Mouse (Mus musculus): ENCODE results near the gene Gm20518.

Gene Gm20518

GRCm38 (mm10) chr16:17807192-17808009, 84.1 kb downstream of the Gm20518 start:
- peak; percentile 91 for DNase-seq (ENCODE audit: extremely low spot score, low spot score)

- DNase-seq (ENCODE audit: extremely low spot score, low spot score): peak; percentile 75
These were observed 84.8 kb downstream of the Gm20518 start for GRCm38 (mm10) chr16:17806581-17807191.

DNA sequence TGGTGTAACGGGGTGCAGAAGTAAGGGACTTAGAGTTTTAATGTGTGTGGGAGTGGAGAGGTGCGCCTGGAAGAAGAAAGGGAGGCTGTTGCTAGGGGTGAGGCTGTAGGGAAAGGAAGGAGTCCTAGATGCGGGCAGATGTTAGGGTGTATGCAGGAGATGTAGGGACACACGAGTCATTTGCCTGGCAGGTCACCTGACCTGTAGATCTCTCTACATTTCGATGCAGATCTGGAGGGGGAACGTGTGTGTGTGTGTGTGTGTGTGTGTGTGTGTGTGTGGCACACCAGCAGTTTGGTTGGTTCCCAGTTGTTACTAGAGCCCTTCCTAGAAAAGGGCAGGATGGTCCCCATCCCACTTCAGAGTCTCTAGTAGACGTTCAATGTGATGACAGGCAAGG, 86.5 kb downstream of the Gm20518 start:
- DNase-seq (ENCODE audit: extremely low spot score, low spot score): no peak

- peak; percentile 78 for DNase-seq (ENCODE audit: extremely low spot score, low spot score)
These were observed 87.0 kb downstream of the Gm20518 start for GRCm38 (mm10) chr16:17804449-17804912.

- peak; percentile 54 for DNase-seq (ENCODE audit: extremely low spot score, low spot score)
These were observed 87.6 kb downstream of the Gm20518 start for GRCm38 (mm10) chr16:17803675-17804448.

DNA sequence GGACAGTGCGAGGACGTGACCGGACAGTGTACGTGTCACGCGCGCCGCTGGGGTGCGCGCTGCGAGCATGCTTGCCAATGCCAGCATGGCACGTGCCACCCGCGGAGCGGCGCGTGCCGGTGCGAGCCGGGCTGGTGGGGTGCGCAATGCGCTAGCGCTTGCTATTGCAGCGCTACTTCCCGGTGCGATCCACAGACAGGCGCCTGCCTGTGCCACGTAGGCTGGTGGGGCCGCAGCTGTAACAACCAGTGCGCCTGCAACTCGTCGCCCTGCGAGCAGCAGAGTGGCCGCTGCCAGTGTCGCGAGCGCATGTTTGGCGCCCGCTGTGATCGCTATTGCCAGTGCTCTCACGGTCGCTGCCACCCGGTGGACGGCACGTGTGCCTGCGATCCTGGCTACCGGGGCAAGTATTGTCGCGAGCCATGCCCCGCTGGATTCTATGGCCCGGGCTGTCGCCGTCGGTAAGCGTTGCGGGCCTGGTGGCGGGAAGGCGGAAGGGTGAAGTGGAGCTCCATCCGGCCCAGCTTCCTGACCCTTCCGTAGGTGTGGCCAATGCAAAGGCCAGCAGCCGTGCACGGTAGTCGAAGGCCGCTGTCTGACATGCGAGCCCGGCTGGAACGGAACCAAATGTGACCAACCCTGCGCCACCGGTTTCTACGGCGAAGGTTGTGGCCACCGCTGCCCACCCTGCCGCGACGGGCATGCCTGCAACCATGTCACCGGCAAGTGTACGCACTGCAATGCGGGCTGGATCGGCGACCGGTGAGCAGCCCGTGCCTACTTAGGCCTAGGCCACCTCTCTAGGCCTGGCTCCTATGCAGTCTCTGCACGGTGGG, 88.4 kb downstream of the Gm20518 start:
- peak; percentile 62 for DNase-seq (ENCODE audit: extremely low spot score, low spot score)

- DNase-seq (ENCODE audit: extremely low spot score, low spot score): no peak
These were observed 89.0 kb downstream of the Gm20518 start for GRCm38 (mm10) chr16:17802456-17802838.

DNA sequence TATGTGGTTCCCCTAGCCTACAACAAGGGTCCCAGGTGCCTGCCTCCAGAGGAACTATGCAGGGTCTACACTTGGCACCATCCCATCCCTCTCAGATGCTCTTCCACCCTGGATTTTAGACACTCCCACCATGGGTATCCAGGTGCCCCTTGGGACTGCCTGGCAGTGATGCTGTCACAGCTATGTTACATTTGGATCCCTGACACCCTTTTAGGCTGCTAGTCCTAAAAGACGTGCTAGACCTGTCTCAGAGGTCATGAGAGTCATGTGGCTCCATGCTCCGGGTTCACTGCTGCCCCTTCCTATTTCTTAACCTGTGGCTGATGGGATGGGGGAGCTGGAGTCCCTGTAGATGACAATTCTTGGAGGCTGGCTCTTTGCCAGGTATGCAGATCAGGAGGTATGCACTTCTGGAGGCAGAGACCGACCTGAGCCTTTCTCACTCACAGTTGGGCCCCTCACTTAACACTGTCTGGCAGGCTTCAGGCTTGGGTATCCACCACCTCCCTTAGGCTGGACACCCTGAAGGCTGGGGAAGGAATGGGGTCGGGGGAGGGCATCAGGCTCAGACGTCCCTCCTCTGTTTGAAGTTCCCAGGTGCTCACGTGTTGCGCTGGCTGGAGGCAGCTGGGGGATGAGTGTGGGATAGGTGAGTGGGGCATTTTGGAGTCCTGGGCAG, 89.6 kb downstream of the Gm20518 start:
- DNase-seq (ENCODE audit: extremely low spot score, low spot score): peak; percentile 40

DNA sequence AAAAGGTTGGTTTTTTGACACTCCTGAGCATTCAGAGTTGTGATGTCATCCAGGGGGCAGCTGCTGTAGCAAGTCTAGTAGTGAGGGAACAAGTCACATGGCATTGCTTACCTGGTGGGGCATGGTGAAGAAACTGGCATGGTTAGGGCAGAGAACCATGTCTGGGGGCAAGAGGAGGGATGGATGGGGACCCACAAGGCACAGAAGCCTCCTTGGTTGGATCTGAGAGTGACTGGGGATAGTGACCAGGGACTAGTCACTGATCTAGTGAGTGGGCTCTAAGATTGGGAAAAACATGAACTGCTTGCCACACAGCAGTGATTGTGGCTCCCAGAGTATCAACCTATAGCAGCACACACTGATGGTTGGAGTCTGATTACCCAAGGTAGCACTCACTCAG, 91.9 kb downstream of the Gm20518 start:
- peak; percentile 27 for DNase-seq (ENCODE audit: extremely low spot score, low spot score)

DNA sequence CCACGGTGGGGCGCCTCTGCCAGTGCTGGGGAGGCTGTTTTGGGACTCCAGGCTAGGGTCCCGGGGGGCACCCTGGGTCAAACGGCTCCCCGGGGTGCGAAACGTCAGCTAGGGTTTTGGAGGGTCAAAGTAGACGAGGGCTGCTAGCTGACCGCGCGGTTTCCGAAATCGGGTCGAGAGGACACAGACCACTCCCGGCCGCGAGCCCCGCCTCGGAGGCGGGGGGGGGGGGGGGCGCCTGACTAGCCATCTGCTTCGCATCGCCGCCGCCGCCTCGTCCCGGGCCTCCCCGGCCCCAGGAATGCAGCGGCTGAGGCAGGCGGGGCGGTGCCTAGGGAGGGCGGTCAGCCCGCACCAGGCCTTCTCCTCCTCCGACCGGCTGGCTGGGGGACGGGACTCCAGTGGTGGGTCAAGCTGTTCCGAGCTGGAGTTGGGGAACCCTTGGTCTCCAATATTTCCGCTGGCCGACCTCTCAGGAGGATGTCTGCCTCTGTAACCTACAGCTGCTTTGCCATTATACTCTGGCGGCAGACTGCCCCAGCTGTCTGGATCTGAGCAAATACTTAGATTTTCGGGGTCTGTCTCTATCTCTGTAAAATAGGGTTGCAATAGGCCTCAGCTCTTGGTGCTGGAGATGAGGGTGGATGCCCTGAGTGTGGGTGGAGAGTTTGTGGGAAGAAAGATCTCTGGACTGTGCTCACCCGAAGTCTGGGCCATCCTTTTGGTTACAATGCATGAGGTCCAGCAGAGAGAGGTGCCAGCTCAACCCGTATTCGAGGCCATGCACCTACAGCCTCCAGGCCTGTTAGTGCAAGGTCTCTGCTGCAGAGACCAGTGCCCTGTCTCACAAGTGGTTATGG, 92.9 kb downstream of the Gm20518 start:
- no peak for DNase-seq (ENCODE audit: extremely low spot score, low spot score)

GRCm38 (mm10) chr16:17797812-17798311, 93.6 kb downstream of the Gm20518 start:
- DNase-seq (ENCODE audit: extremely low spot score, low spot score): peak; percentile 81

DNA sequence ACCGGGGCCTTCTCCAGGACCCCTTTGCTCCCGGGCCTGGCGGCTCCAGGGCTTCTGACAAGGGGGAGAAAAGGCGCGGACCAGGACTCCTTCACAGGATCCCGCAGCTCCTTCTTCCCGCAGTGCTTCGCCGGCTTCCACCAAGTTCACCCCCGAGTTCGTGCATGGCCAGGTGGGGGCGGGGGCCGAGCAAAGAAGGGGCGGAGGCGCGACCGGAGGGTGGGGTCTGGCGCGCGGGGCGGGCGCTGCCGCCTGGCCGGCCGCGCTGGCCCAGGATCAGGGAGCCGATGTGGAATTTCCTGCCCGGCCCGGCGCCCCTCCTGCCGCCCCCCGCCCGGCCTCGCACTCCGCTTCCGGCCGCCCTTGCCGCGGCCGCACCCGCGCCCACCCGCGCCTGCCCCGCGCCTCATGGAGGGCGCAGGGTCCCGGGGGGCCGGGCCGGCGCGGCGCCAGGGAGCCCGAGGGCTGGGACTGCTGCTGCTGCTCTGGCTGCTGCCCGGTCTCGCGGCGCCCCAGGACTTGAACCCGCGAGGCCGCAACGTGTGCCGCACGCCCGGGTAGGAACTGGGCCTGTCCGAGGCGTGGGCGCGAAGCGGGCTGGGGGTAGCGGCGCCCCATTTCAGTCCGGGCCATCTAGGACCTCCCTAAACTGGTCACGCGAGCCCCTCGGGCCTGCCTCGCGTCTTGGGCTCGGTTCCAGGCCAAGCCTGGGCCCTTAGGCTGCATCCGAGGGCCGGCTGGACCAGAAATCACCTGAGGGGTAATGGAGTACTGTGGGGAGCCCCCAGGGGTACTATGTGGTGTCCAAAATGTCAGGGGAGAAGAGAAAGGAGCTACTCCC, 94.3 kb downstream of the Gm20518 start, which contains the start of gene Scarf2:
TSS of gene Scarf2 (plus strand) at position 312 of the 841 bp plus-strand sequence.
- DNase-seq (ENCODE audit: extremely low spot score, low spot score): peak; percentile 73

DNA sequence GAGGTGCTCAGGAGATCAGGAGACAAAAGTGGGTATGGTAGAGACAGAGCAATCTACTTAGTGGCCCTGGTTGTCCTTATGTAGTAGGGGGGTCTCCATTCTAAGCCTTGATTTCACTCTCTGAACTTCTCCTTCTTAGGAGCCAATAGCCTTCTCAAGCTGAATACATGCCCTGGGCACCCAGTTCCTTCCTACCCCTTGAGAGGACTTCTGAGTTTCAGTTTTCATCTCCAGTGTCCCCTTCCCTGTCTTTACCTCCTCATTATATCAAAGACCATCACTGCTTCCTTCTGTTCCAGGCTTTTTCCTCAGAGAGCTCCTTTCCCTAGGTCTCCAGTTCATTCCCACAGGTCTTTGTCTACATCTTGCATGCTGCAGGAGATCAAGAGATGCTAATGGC, 95.0 kb downstream of the Gm20518 start:
- peak; percentile 18 for DNase-seq (ENCODE audit: extremely low spot score, low spot score)

- DNase-seq (ENCODE audit: extremely low spot score, low spot score): no peak
These were observed 95.8 kb downstream of the Gm20518 start for GRCm38 (mm10) chr16:17795643-17796042.

DNA sequence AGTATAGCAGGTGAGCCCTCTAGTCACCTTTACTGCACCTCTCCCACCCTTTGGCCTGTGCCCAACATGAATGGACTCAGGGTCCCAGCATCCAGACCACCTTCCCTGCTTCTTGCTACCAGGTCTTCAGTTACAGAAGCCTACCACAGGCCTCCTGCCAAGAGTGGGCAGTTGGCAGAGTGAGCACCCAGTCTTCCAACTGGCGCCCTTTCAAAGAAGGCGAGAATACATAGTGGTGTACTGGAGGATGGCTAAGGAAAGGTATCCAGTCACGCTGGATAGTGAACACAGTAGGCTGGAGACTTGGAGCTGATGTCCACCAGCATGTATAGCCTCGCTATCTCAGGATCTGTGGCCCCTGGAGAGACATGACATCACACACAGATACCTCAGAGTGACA, 97.4 kb downstream of the Gm20518 start:
- DNase-seq (ENCODE audit: extremely low spot score, low spot score): no peak

DNA sequence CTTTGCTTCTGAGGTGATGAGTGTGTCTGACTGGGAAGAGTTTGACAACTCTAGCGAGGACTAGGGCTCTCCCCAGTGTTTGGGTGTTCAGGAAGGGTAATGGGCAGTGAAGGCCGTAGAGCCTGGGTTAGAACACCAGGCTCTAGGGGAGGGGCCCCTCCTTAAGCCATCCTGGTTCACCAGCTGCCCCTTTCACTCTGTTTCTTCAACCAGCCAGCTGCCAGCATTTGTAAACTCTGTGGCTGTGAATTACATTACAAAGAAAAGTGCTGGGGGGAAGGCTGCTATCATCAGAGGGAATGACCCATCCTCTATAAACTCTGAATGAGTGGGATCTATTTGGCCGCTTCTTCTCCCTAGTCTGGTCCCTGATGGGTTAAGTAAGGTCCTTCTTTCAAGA, 98.7 kb downstream of the Gm20518 start:
- DNase-seq (ENCODE audit: extremely low spot score, low spot score): no peak

- DNase-seq (ENCODE audit: extremely low spot score, low spot score): no peak
These were observed 106.1 kb downstream of the Gm20518 start for GRCm38 (mm10) chr16:17785337-17785736.

All from neural tube, embryonic 10.5 days (tissue).